Mouse (Mus musculus) urinary bladder, postnatal 25 days (tissue): ENCODE measurements around the gene Mtpn.
A peak's percentile ranks its signal among the peaks of the same experiment; 100 is the strongest.

Experiments used
- DNase-seq: peaks from one replicate; pipeline ENCODE4 v3.0.0; 2022; ENCODE audit warnings: low spot score

Gene Mtpn

DNA sequence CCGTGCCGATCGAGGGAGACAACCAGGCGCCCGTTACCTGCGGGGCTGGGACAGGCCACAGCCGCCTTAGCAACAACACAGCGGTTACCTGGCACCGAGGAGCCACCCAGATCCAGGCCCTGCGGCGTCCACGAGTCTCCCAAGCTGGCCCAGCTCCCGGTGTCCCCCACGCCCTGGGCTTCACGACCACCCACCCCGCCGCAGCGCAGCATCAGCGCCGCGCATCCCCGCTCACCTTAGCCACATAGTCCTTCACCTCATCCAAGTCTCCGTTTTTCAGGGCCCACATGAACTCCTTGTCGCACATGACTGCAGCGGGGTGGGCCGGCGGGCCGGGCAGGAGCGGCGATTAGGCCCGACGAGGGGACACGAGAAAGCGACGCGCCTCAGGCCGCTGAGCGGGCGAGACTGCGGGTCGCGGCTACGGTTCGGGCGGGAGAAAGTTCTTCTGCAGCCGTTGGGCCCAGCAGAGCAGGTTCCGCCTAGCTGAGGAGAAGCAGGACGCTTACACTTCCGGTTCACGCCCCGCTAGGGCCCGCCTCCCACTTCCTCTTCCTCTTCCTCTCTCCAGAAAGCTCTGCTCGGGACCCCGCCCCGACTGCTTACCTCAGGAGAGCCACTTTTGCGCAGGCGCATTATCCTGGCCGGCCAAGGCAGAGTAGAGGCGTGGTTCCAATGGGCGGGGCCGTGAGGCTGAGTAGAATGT, at the start of gene Mtpn:
Gene Mtpn (minus strand): TSS at position 585 of the 706 bp plus-strand sequence.
- DNase-seq, result peak; percentile 98

- no peak for DNase-seq
These were observed 29.0 kb upstream of the Mtpn start for GRCm38 (mm10) chr6:35568731-35569130.

DNA sequence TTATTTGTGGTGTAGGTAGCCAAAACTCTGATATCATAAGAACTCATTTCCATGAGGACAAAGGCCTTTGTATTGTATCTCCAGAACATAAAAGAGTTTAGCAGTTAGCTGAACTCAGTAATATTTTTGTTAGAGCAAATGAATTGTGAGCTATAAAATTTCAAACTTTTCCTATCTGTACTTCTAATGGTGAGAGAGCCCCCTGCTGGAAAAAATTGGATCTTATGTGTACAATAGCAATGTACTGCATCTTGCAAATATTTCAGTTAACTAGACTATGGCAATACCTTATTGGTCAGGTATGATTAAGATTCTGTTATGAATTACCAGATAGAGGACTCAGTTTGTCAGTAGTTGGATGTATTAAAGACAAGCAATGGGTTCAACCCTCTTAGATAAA, 28.1 kb upstream of the Mtpn start:
- DNase-seq, result peak; percentile 49

- DNase-seq, result no peak
These were observed 20.3 kb upstream of the Mtpn start for GRCm38 (mm10) chr6:35559950-35560349.

GRCm38 (mm10) chr6:35544352-35544751, 4.7 kb upstream of the Mtpn start:
- DNase-seq, result no peak

DNA sequence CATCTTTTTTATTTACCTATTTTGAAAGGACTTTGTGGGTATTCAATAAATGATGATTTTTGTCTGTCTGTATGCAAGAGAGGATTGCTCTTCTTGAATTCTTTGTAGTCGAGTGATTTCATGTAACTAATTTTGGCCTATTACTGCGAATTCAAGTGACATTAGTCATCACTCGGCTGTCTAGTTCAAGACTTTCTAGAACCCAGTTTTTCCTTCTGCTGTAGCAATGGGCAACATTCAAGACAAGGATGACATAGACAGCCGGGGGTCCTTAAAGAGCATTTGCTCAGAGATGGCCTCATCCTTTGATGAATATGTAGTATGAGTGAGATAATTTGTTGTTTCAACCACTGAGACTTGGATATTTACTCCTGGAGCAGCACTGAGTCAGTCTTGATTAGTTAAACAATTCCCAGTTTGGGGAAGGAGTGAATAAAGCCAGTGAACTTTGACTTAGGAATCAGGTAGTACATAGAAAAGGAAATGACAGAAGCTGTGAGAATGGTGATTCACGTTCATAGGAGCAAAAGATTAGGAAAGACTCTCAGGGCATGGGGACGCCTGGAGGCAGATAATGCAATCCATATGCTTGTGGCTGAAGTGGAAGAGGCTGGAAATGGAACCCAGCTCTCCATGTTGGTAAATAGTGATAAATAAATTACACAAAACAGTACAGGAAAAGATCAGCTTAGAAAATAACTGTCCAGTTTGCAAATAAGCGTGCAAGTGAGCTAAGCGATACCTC, 3.1 kb upstream of the Mtpn start:
- no peak for DNase-seq

DNA sequence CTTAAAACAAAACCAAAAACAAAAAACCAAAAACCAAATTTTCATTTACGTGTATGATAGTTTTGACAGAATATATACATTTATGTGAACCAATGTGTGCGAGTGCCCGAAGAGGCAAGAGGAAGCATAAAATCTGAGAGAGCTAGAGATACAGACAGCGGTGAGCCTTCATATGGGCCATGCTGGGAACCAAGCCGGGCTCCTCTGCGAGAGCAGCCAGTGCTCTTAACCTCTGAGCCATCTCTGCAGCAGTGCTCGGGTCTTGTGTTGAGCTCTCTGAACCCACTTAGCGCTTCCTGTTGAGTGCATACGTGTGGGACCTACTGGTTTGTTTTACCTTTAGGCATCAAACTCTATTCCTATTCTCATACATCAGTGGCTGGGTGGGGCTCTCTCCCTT, 689 bp upstream of the Mtpn start:
- DNase-seq, result no peak

DNA sequence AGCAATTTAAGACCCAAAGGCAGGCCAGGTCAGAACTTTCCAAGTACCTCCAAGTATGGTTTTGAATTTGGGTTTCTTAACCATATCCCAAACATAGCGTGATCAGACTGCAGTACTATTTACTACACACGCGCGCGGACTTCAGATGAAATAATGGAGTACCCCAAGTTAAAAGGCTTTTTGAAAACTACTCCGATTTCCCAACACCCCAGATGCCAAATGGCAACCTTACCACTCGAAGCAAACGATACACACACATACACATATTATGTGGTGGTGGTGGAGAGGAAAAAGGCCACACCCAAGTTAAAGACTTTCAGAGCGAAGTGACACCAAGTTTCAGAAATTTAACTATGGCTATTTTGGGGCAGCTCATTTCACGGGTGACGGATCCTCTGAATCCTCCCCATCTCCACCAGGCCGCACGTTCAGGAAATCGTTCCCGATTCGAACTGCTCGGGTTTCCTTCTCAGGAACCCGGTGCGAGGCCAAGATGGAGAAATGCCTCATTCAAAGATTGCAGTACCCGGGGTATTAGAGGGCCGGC, 858 bp downstream of the Mtpn start:
- DNase-seq, result peak; percentile 20

DNA sequence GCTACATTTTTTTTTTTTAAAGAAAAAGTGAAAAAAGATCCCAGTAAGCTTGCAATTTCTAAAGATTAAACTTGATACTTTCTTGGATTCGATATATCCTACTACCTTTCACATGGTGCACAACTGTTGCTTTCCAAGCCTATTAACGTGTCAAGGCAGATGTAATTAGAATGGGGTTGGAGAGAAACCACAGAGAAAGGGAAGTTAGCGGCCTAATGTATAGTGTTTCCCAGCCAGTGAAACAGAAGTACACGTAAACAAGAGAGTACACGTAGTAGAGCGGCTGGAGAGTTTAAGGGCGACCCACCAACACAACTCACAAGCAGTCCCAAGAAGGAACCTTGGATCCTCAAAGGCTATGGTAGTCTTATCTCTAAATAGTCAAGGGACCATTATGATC, 3.7 kb downstream of the Mtpn start:
- DNase-seq, result no peak

DNA sequence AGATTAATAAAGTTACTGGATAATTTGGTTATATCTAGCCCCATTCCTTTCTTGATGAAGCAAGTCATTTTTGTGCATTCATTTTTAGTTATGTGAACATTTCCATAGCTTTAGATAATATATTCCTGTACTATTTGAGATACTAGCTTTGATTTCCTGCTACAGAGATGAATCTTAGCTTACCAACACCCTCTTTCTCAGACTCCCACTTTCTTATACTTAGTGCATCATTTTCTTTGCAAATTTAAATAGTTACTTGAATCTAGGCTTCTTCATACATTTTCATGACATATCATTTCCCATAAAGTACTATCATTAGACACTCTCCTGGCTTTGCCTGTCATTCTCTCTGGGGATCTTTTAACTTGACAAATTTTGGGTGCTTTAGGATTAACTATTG, 26.3 kb downstream of the Mtpn start:
- DNase-seq, result no peak

DNA sequence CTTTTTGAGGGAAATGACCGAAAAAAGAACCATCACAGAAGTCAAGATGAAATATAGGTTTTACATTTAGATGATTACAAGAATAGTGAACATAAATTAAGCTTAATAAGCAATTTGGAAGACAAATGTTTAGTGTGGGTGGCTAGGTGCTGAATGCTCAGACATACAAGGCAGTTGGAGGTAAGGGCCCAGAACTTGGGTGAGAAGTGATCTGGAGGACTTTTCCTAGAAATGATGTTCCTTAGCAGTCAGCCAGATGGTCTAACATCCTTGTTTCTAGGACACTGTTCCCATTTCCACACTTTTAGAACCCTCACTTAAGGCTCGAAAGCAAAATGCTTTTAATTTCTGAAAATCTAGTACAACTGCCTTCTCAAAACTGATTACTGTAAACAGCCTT, 34.9 kb downstream of the Mtpn start:
- no peak for DNase-seq

DNA sequence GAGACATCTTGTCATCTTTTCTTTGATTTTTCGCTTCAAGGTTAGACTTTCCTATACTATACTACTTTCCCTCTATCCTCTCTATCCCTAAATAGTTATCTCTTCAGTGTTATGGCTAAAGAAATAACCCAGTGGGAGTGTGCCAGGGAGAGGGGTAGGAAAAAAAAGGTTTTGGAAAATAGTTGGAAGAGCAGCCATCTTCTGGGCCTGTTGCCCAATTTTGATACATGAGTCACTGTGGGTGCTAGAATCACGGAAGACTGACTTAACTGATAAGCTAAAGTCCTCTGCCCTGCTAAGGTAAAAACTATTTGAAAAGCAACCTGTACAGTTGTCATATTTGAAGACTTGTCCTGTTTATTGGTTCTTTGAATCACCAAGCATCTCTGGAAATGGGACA, 36.8 kb downstream of the Mtpn start:
- DNase-seq, result no peak

GRCm38 (mm10) chr6:35499978-35500667, 39.6 kb downstream of the Mtpn start:
- no peak for DNase-seq

DNA sequence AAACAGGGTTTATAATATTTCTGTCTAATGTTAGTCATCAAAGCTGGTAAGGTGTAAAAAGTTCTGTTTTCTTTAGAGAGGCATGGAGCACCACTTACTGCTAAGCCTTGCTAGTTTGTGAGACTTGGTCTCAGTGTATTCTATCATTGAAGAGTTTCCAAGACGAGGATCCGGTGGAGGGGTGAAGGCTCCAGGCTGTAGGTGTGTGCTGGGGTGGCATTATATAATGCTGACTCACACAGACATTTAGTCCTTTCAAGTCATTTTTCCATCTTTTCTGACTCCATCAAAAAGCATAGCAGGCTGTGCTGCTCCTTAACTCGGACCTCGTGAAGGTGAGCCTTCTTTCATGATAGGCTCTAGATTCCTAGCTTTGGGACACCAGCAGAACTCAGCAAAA, 42.3 kb downstream of the Mtpn start:
- no peak for DNase-seq

GRCm38 (mm10) chr6:35493851-35494250, 45.8 kb downstream of the Mtpn start:
- no peak for DNase-seq

GRCm38 (mm10) chr6:35479651-35480335, 59.9 kb downstream of the Mtpn start:
- no peak for DNase-seq

- DNase-seq, result no peak
These were observed 62.9 kb downstream of the Mtpn start for GRCm38 (mm10) chr6:35476830-35477229.

- DNase-seq, result no peak
These were observed 76.0 kb downstream of the Mtpn start for GRCm38 (mm10) chr6:35463450-35464395.

DNA sequence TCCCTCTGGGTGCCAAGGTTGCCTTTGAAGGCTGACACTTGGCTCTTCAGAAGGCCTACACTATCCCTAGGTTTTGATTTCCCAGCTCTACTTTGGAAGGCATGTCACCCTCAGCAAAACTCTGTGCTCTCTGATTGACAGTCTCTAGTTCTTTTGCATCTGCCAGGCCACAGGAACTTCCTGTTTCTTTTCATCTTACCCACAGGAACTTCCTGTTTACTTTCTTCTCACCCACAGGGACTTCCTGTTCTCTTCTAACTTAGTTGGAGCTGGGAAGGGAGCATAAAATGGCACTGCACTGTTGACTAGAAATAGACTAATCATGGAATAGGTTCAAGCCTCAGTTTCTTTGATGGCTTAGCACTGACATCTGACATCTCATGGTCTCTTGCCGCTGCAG, 77.2 kb downstream of the Mtpn start:
- no peak for DNase-seq
